Mouse (Mus musculus): ENCODE measurements around the gene Smtnl2. TPM values are rescaled to one million over a fixed set of nuclear protein-coding genes. Genes with fewer than 3 reads are reported as not detected.

The Smtnl2 gene
- total and polyA plus RNA-seq, 3 experiments = 0.11 TPM; not detected in 2

DNA sequence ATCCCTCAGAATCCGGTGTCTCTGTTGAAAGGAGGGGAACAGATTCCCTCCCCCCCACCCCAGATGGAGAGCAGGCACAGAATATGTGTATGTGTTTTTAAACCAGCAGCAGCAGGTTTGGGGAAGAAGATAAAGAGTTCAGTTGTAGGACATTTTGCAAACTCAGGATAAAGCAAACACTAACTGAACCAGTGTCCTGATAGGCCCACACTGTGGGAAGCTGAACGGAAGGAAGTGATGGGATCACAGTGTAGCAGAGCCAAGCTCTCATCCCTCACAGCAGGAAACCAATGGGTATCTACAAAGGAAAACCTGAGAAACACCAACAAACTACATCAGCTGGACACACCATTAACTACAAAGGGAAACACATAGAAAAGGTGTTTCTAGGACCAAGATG lies 35.0 kb downstream of the Smtnl2 start:
- Histone ChIP-seq H3K36me3 (replicated peaks) (no peaks in the 10 kb centered on the region), H3K4me1 (ENCODE audit: insufficient read depth, low read depth, low read length) (no peaks in the 10 kb centered on the region), H3K4me3 (ENCODE audit: low read depth, low read length) (no peak overlapping the region), H3K9me3 (replicated peaks) (no peaks in the 10 kb centered on the region), H3K27me3 (ENCODE audit: insufficient read depth, low read length) (no peaks in the 10 kb centered on the region)
- TF ChIP-seq GATA2 (IDR thresholded peaks at IDR 0.05; ENCODE audit: borderline replicate concordance, low read depth, low read length) (no peak), POLR2AphosphoS5 (IDR thresholded peaks at IDR 0.05; ENCODE audit: insufficient replicate concordance, low read depth, low read length) (no peak), CTCF (IDR thresholded peaks at IDR 0.05; ENCODE audit: low read depth, low read length) (no peak), TAL1 (conservative IDR thresholded peaks at IDR 0.05; ENCODE audit: low read depth, low read length) (no peak), GATA1 (IDR thresholded peaks at IDR 0.05; ENCODE audit: borderline replicate concordance, low read length) (no peak)
- no peak for ATAC-seq (ENCODE audit: extremely low read depth, insufficient number of reproducible peaks, low FRiP score, poor library complexity, severe bottlenecking)
- DNase-seq (ENCODE audit: low spot score) = no peak

DNA sequence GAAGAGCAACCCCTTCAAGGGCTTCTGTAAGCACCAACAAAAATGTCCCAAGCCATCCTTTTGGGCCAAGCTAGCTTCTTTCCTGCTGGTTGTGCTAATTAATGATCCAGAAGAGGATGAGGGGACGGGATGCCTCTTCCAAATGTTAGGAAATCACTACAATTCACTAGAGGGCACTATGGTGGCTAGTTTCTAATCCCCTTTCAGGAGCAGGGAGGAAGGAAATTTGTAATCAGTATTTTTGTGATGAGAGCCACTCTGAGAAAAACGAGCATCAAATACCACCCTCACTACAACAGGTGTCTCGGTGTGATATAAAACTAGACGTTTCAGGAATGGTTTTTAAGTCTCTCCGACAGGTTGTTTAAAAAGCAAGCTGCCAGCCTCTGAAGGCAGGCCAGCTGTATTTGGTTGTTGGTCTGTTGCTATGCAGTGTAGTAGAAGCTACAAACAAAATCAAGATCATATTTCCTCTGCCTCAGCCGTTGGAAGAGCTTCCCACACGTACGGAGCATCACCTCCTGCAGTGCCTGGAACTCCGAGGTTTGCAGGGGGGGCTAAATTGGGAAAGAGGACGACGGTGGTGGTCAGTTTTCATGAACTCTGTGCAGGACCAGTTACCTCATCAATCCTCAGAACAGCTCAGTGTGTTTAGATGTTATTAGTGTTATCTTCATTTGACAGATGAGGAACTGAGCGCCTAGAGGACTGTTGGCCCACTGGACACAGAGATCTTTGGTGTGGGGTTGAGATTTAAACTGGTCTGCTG lies 41.4 kb downstream of the Smtnl2 start:
- Histone ChIP-seq H3K36me3 (replicated peaks) (no peaks in the 10 kb centered on the region), H3K4me3 (ENCODE audit: low read depth, low read length) (no peak overlapping the region), H3K27me3 (ENCODE audit: insufficient read depth, low read length) (peaks cover 5% of the 10 kb centered on the region), H3K4me1 (ENCODE audit: insufficient read depth, low read depth, low read length) (no peaks in the 10 kb centered on the region), H3K9me3 (replicated peaks) (no peaks in the 10 kb centered on the region)
- DNase-seq (ENCODE audit: low spot score) (no peak), ATAC-seq (ENCODE audit: extremely low read depth, insufficient number of reproducible peaks, low FRiP score, poor library complexity, severe bottlenecking) (no peak)
- no peak for TF ChIP-seq POLR2AphosphoS5 (IDR thresholded peaks at IDR 0.05; ENCODE audit: insufficient replicate concordance, low read depth, low read length)
- no peak for TF ChIP-seq GATA2 (IDR thresholded peaks at IDR 0.05; ENCODE audit: borderline replicate concordance, low read depth, low read length)
- TF ChIP-seq GATA1 (IDR thresholded peaks at IDR 0.05; ENCODE audit: borderline replicate concordance, low read length) = no peak
- TF ChIP-seq CTCF (IDR thresholded peaks at IDR 0.05; ENCODE audit: low read depth, low read length) = no peak
- no peak for TF ChIP-seq TAL1 (conservative IDR thresholded peaks at IDR 0.05; ENCODE audit: low read depth, low read length)

- Histone ChIP-seq H3K9me3 (replicated peaks) (no peaks in the 10 kb centered on the region), H3K4me3 (ENCODE audit: low read depth, low read length) (no peak overlapping the region), H3K4me1 (ENCODE audit: insufficient read depth, low read depth, low read length) (no peaks in the 10 kb centered on the region), H3K36me3 (replicated peaks) (no peaks in the 10 kb centered on the region), H3K27me3 (ENCODE audit: insufficient read depth, low read length) (peaks cover 5% of the 10 kb centered on the region)
- no peak for ATAC-seq (ENCODE audit: extremely low read depth, insufficient number of reproducible peaks, low FRiP score, poor library complexity, severe bottlenecking)
- DNase-seq (ENCODE audit: low spot score) = no peak
- TF ChIP-seq POLR2AphosphoS5 (IDR thresholded peaks at IDR 0.05; ENCODE audit: insufficient replicate concordance, low read depth, low read length) = no peak
These were observed 43.4 kb downstream of the Smtnl2 start for GRCm38 (mm10) chr11:72367934-72368674.

DNA sequence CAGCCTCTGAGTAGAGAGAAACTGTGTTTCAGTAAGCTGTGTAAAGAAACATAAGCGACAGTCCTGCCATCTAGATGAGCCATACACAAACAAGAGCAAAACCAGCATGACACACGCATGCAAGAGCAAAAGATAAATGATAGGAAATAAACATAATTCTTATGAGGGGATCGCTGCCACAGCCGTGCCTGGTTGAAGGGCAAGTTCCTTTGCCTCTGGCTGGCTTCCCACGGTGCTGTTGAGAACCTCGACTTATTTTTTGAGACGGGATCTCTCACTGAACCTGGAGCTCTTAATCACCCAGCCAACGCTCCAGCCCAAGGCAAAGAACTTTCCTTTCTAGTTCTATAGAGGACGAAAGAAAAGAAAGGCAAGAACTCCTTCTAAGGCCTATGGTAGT lies 45.4 kb downstream of the Smtnl2 start:
- H3K4me1 ChIP-seq (ENCODE audit: insufficient read depth, low read depth, low read length) = no peaks in the 10 kb centered on the region
- no peak for DNase-seq (ENCODE audit: low spot score)
- TF ChIP-seq TAL1 (conservative IDR thresholded peaks at IDR 0.05; ENCODE audit: low read depth, low read length) (no peak), POLR2AphosphoS5 (IDR thresholded peaks at IDR 0.05; ENCODE audit: insufficient replicate concordance, low read depth, low read length) (no peak), GATA2 (IDR thresholded peaks at IDR 0.05; ENCODE audit: borderline replicate concordance, low read depth, low read length) (no peak), GATA1 (IDR thresholded peaks at IDR 0.05; ENCODE audit: borderline replicate concordance, low read length) (no peak), CTCF (IDR thresholded peaks at IDR 0.05; ENCODE audit: low read depth, low read length) (no peak)
- no peak overlapping the region for H3K4me3 ChIP-seq (ENCODE audit: low read depth, low read length)
- no peak for ATAC-seq (ENCODE audit: extremely low read depth, insufficient number of reproducible peaks, low FRiP score, poor library complexity, severe bottlenecking)
- H3K36me3 ChIP-seq (replicated peaks) = no peaks in the 10 kb centered on the region
- H3K9me3 ChIP-seq (replicated peaks) = no peaks in the 10 kb centered on the region
- H3K27me3 ChIP-seq (ENCODE audit: insufficient read depth, low read length) = peaks cover 10% of the 10 kb centered on the region

- TF ChIP-seq POLR2AphosphoS5 (IDR thresholded peaks at IDR 0.05; ENCODE audit: insufficient replicate concordance, low read depth, low read length) = no peak
- no peak for TF ChIP-seq TAL1 (conservative IDR thresholded peaks at IDR 0.05; ENCODE audit: low read depth, low read length)
- no peak for TF ChIP-seq GATA1 (IDR thresholded peaks at IDR 0.05; ENCODE audit: borderline replicate concordance, low read length)
- no peak for TF ChIP-seq CTCF (IDR thresholded peaks at IDR 0.05; ENCODE audit: low read depth, low read length)
- no peak for TF ChIP-seq GATA2 (IDR thresholded peaks at IDR 0.05; ENCODE audit: borderline replicate concordance, low read depth, low read length)
- H3K27me3 ChIP-seq (ENCODE audit: insufficient read depth, low read length) = peaks cover 10% of the 10 kb centered on the region
- no peak overlapping the region for H3K4me3 ChIP-seq (ENCODE audit: low read depth, low read length)
- no peak for DNase-seq (ENCODE audit: low spot score)
- H3K4me1 ChIP-seq (ENCODE audit: insufficient read depth, low read depth, low read length) = no peaks in the 10 kb centered on the region
- H3K36me3 ChIP-seq (replicated peaks) = no peaks in the 10 kb centered on the region
- H3K9me3 ChIP-seq (replicated peaks) = no peaks in the 10 kb centered on the region
- no peak for ATAC-seq (ENCODE audit: extremely low read depth, insufficient number of reproducible peaks, low FRiP score, poor library complexity, severe bottlenecking)
These were observed 47.0 kb downstream of the Smtnl2 start for GRCm38 (mm10) chr11:72364526-72364925.

- ATAC-seq (ENCODE audit: extremely low read depth, insufficient number of reproducible peaks, low FRiP score, poor library complexity, severe bottlenecking) (no peak), DNase-seq (ENCODE audit: low spot score) (no peak)
- no peak for TF ChIP-seq CTCF (IDR thresholded peaks at IDR 0.05; ENCODE audit: low read depth, low read length)
- TF ChIP-seq GATA1 (IDR thresholded peaks at IDR 0.05; ENCODE audit: borderline replicate concordance, low read length) = no peak
- no peak for TF ChIP-seq POLR2AphosphoS5 (IDR thresholded peaks at IDR 0.05; ENCODE audit: insufficient replicate concordance, low read depth, low read length)
- no peak for TF ChIP-seq GATA2 (IDR thresholded peaks at IDR 0.05; ENCODE audit: borderline replicate concordance, low read depth, low read length)
- no peak for TF ChIP-seq TAL1 (conservative IDR thresholded peaks at IDR 0.05; ENCODE audit: low read depth, low read length)
- peaks cover 10% of the 10 kb centered on the region for H3K27me3 ChIP-seq (ENCODE audit: insufficient read depth, low read length)
- H3K9me3 ChIP-seq (replicated peaks) = no peaks in the 10 kb centered on the region
- H3K36me3 ChIP-seq (replicated peaks) = no peaks in the 10 kb centered on the region
- H3K4me3 ChIP-seq (ENCODE audit: low read depth, low read length) = no peak overlapping the region
- H3K4me1 ChIP-seq (ENCODE audit: insufficient read depth, low read depth, low read length) = no peaks in the 10 kb centered on the region
These were observed 47.8 kb downstream of the Smtnl2 start for GRCm38 (mm10) chr11:72363523-72364240.

All from G1E (cell line).